Mouse (Mus musculus) liver, embryonic 16.5 days (tissue): ENCODE results near the gene Lrrc46. TPM values are rescaled to one million over a fixed set of nuclear protein-coding genes. Genes with fewer than 3 reads are reported as not detected.

Source experiments
- ATAC-seq: fragments of 200-750 bp; cut with Nextera tagmentation; 2 replicates; pipeline ENCODE4 v1.8.0; 2017; ENCODE audit warnings: low read depth, mild to moderate bottlenecking, moderate number of reproducible peaks, moderate library complexity
- H3K27ac ChIP-seq: fragments of 300-500 bp; sonication (generic); 2 replicates; pipeline ENCODE4 v1.5.1; 2014; ENCODE audit warnings: mild to moderate bottlenecking, low read length
- H3K27me3 ChIP-seq: fragments of 300-500 bp; sonication (generic); 2 replicates; pipeline ENCODE4 v1.6.1; 2014; ENCODE audit warnings: low read depth, low read length, mixed read lengths; ENCODE audit not compliant: control insufficient read depth, insufficient read depth
- H3K36me3 ChIP-seq: fragments of 300-500 bp; sonication (generic); 2 replicates; pipeline ENCODE4 v1.6.1; 2014; ENCODE audit warnings: mild to moderate bottlenecking; ENCODE audit not compliant: control insufficient read depth, insufficient read depth
- H3K4me1 ChIP-seq: fragments of 300-500 bp; sonication (generic); 2 replicates; pipeline ENCODE4 v1.6.1; 2014; ENCODE audit warnings: low read depth, low read length, mixed read lengths; ENCODE audit not compliant: control insufficient read depth
- H3K4me2 ChIP-seq: fragments of 300-500 bp; sonication (generic); 2 replicates; pipeline ENCODE4 v1.6.1; 2014; ENCODE audit warnings: low read depth, low read length, mixed read lengths
- H3K4me3 ChIP-seq: fragments of 300-500 bp; sonication (generic); 2 replicates; pipeline ENCODE4 v1.5.1; 2014; ENCODE audit warnings: low read depth, mild to moderate bottlenecking, low read length
- H3K9ac ChIP-seq: fragments of 300-500 bp; sonication (generic); 2 replicates; pipeline ENCODE4 v1.6.1; 2014; ENCODE audit warnings: low read depth, low read length
- H3K9me3 ChIP-seq: fragments of 300-500 bp; sonication (generic); replicated peaks from 2 replicates; pipeline ENCODE4 v1.6.1; 2016; ENCODE audit warnings: low read length; ENCODE audit not compliant: control insufficient read depth
- WGBS: fragments of 180-500 bp; shearing (Covaris S2); extraction: QIAGEN DNeasy Blood & Tissue Kit; methylation state at CpG from one replicate; pipeline ENCODE4 v1.1.7; 2014; ENCODE audit not compliant: insufficient replicate concordance; 5-methylcytosine and 5-hydroxymethylcytosine counted together
- polyA plus RNA-seq: library from polyadenylated mRNA; unstranded; fragments of >200 nt; fragmentation: Nextera tagmentation; extraction: Ambion mirVana; gene quantifications from 2 replicates; pipeline ENCODE4 v1.2.1, GENCODE M21; 2015

The Lrrc46 gene
- polyA plus RNA-seq = 0.40 and 0.41 TPM in 2 replicates

GRCm38 (mm10) chr11:97041022-97041899, at the start of gene Lrrc46, which contains the start of gene Mrpl10:
Gene Lrrc46 (minus strand): TSS chr11:97041407.
Gene Mrpl10 (plus strand): TSS chr11:97041560.
- WGBS = under 1% methylated on average over 48 of the region's 48 CpGs
- peak; percentile 87 for ATAC-seq
- no peaks in the 10 kb centered on the region; the same call in 1 of the 2 replicates for H3K36me3 ChIP-seq
- H3K4me2 ChIP-seq = peak within 1 kb of the TSS; percentile 77
- H3K9ac ChIP-seq = peak within 1 kb of the TSS; percentile 82
- peak within 1 kb of the TSS; percentile 61 for H3K27ac ChIP-seq
- H3K27me3 ChIP-seq = no peaks in the 10 kb centered on the region
- no peaks in the 10 kb centered on the region for H3K9me3 ChIP-seq
- peaks cover 12% of the 10 kb centered on the region for H3K4me1 ChIP-seq
- peak within 1 kb of the TSS; percentile 79 for H3K4me3 ChIP-seq

GRCm38 (mm10) chr11:97086365-97086764, 45.2 kb upstream of the Lrrc46 start:
- Histone ChIP-seq H3K9me3 (no peaks in the 10 kb centered on the region; the same call in 1 of the 2 replicates), H3K9ac (no peak overlapping the region), H3K36me3 (no peaks in the 10 kb centered on the region), H3K27ac (no peak overlapping the region), H3K4me2 (no peak overlapping the region), H3K27me3 (peaks cover 5% of the 10 kb centered on the region; the same call in 1 of the 2 replicates), H3K4me1 (no peaks in the 10 kb centered on the region), H3K4me3 (no peak overlapping the region)
- 41% methylated on average over 6 of the region's 6 CpGs for WGBS
- no peak for ATAC-seq

- no peak overlapping the region for H3K27ac ChIP-seq
- H3K27me3 ChIP-seq = peaks cover 5% of the 10 kb centered on the region; the same call in 1 of the 2 replicates
- no peak overlapping the region for H3K4me3 ChIP-seq
- H3K9ac ChIP-seq = no peak overlapping the region
- 70% methylated on average over 15 of the region's 15 CpGs for WGBS
- no peaks in the 10 kb centered on the region for H3K4me1 ChIP-seq
- no peaks in the 10 kb centered on the region for H3K36me3 ChIP-seq
- no peaks in the 10 kb centered on the region; the same call in 1 of the 2 replicates for H3K9me3 ChIP-seq
- no peak overlapping the region for H3K4me2 ChIP-seq
- ATAC-seq = no peak
These were observed 43.8 kb upstream of the Lrrc46 start for GRCm38 (mm10) chr11:97084821-97085505.

GRCm38 (mm10) chr11:97083401-97084140, 42.4 kb upstream of the Lrrc46 start:
- ATAC-seq = no peak
- 25% methylated on average over 22 of the region's 22 CpGs for WGBS
- Histone ChIP-seq H3K27ac (no peak overlapping the region), H3K4me2 (no peak overlapping the region), H3K4me3 (no peak overlapping the region), H3K27me3 (peaks cover 5% of the 10 kb centered on the region; the same call in 1 of the 2 replicates), H3K36me3 (no peaks in the 10 kb centered on the region), H3K9ac (no peak overlapping the region), H3K4me1 (no peaks in the 10 kb centered on the region), H3K9me3 (no peaks in the 10 kb centered on the region; the same call in 1 of the 2 replicates)

GRCm38 (mm10) chr11:97082977-97083376, 41.8 kb upstream of the Lrrc46 start:
- Histone ChIP-seq H3K36me3 (no peaks in the 10 kb centered on the region), H3K9me3 (no peaks in the 10 kb centered on the region; the same call in 1 of the 2 replicates), H3K27me3 (peaks cover 5% of the 10 kb centered on the region; the same call in 1 of the 2 replicates), H3K27ac (no peak overlapping the region), H3K4me2 (no peak overlapping the region), H3K4me3 (no peak overlapping the region), H3K9ac (no peak overlapping the region), H3K4me1 (no peaks in the 10 kb centered on the region)
- ATAC-seq = no peak
- WGBS = 26% methylated on average over 11 of the region's 11 CpGs

GRCm38 (mm10) chr11:97080291-97080690, 39.1 kb upstream of the Lrrc46 start:
- H3K9me3 ChIP-seq = no peaks in the 10 kb centered on the region
- no peaks in the 10 kb centered on the region for H3K4me1 ChIP-seq
- WGBS = 37% methylated on average over 9 of the region's 9 CpGs
- no peak overlapping the region for H3K27ac ChIP-seq
- no peak overlapping the region for H3K9ac ChIP-seq
- peaks cover 5% of the 10 kb centered on the region; the same call in 1 of the 2 replicates for H3K27me3 ChIP-seq
- H3K36me3 ChIP-seq = no peaks in the 10 kb centered on the region
- ATAC-seq = no peak
- no peak overlapping the region for H3K4me2 ChIP-seq
- H3K4me3 ChIP-seq = no peak overlapping the region

- Histone ChIP-seq H3K9ac (no peak overlapping the region), H3K4me3 (no peak overlapping the region), H3K27me3 (peaks cover 5% of the 10 kb centered on the region; the same call in 1 of the 2 replicates), H3K4me2 (no peak overlapping the region), H3K36me3 (no peaks in the 10 kb centered on the region), H3K4me1 (no peaks in the 10 kb centered on the region), H3K9me3 (no peaks in the 10 kb centered on the region), H3K27ac (no peak overlapping the region)
- WGBS = 39% methylated on average over 4 of the region's 4 CpGs
- no peak for ATAC-seq
These were observed 37.5 kb upstream of the Lrrc46 start for GRCm38 (mm10) chr11:97078751-97079150.

- H3K27me3 ChIP-seq = no peaks in the 10 kb centered on the region
- no peak for ATAC-seq
- no peak overlapping the region for H3K9ac ChIP-seq
- no peak overlapping the region for H3K4me2 ChIP-seq
- H3K9me3 ChIP-seq = no peaks in the 10 kb centered on the region
- H3K4me3 ChIP-seq = no peak overlapping the region
- H3K27ac ChIP-seq = no peak overlapping the region
- 49% methylated on average over 8 of the region's 8 CpGs for WGBS
- no peaks in the 10 kb centered on the region for H3K36me3 ChIP-seq
- H3K4me1 ChIP-seq = no peaks in the 10 kb centered on the region
These were observed 33.0 kb upstream of the Lrrc46 start for GRCm38 (mm10) chr11:97074235-97074634.
